Mouse (Mus musculus) liver, embryonic 14.5 days (tissue): ENCODE results near the gene Tmem170. TPM values are rescaled to one million over a fixed set of nuclear protein-coding genes. Genes with fewer than 3 reads are reported as not detected.

Experiments
- ATAC-seq: fragments of 200-750 bp; cut with Nextera tagmentation; 2 replicates; pipeline ENCODE4 v1.8.0; 2017; ENCODE audit warnings: moderate number of reproducible peaks, mild to moderate bottlenecking, moderate library complexity; ENCODE audit not compliant: insufficient read depth
- DNase-seq, 3 experiments: peaks; one replicate each; pipeline ENCODE4 v3.0.0-alpha.2; 2012 to 2013; ENCODE audit warnings: low read depth in 3 of 3, low spot score in 3 of 3
- H3K27ac ChIP-seq: fragments of 300-500 bp; sonication (generic); 2 replicates; pipeline ENCODE4 v1.5.1; 2014; ENCODE audit warnings: moderate library complexity, mild to moderate bottlenecking, control low read depth, inconsistent platforms
- H3K27me3 ChIP-seq: fragments of 300-500 bp; sonication (generic); 2 replicates; pipeline ENCODE4 v1.6.1; 2014; ENCODE audit warnings: mild to moderate bottlenecking, low read length, moderate library complexity; ENCODE audit not compliant: control insufficient read depth, insufficient read depth
- H3K36me3 ChIP-seq: fragments of 300-500 bp; sonication (generic); replicated peaks from 2 replicates; pipeline ENCODE4 v1.6.1; 2014; ENCODE audit warnings: low read depth; ENCODE audit not compliant: control insufficient read depth, insufficient read depth
- H3K4me1 ChIP-seq, 2 experiments: fragments of 200-500 bp in 1 of 2; fragments of 300-500 bp in 1 of 2; sonication (generic) in 1 of 2; replicated peaks; 2 replicates each; pipeline ENCODE4 v1.6.1; 2012 to 2014; ENCODE audit warnings: antibody characterized with exemption in 1 of 2, inconsistent platforms in 1 of 2, low read length in 1 of 2; ENCODE audit not compliant: control insufficient read depth in 2 of 2, insufficient read depth in 2 of 2
- H3K4me2 ChIP-seq: fragments of 300-500 bp; sonication (generic); 2 replicates; pipeline ENCODE4 v1.6.1; 2014; ENCODE audit warnings: low read depth, mild to moderate bottlenecking, control low read depth, moderate library complexity
- H3K4me3 ChIP-seq, 2 experiments: fragments of 200-500 bp in 1 of 2; fragments of 300-500 bp in 1 of 2; sonication (generic) in 1 of 2; 2 replicates each; pipeline ENCODE4 v1.5.1; 2012 to 2014; ENCODE audit warnings: low read depth in 2 of 2, low read length in 2 of 2, mild to moderate bottlenecking in 2 of 2, control low read depth in 1 of 2, inconsistent platforms in 1 of 2, moderate library complexity in 1 of 2; ENCODE audit not compliant: insufficient read depth in 1 of 2
- H3K9ac ChIP-seq: fragments of 300-500 bp; sonication (generic); replicated peaks from 2 replicates; pipeline ENCODE4 v1.6.1; 2014; ENCODE audit warnings: mild to moderate bottlenecking, control low read depth, moderate library complexity
- H3K9me3 ChIP-seq: fragments of 300-500 bp; sonication (generic); 2 replicates; pipeline ENCODE4 v1.6.1; 2016; ENCODE audit warnings: low read length, mixed read lengths; ENCODE audit not compliant: control insufficient read depth
- CTCF ChIP-seq: IDR thresholded peaks from 2 replicates; pipeline ENCODE4 v1.5.1; 2016; ENCODE audit warnings: antibody characterized with exemption, low read depth, control low read depth
- EP300 ChIP-seq: IDR thresholded peaks from 2 replicates; pipeline ENCODE4 v1.6.1; 2016; ENCODE audit warnings: antibody characterized with exemption, low read depth
- WGBS: fragments of 180-500 bp; shearing (Covaris S2); extraction: QIAGEN DNeasy Blood & Tissue Kit; methylation state at CpG from one replicate; pipeline ENCODE4 v1.1.7; 2014; ENCODE audit not compliant: insufficient replicate concordance; 5-methylcytosine and 5-hydroxymethylcytosine counted together
- polyA plus RNA-seq, 2 experiments: library from polyadenylated mRNA; depleted of rRNA in 1 of 2; stranded (reverse) in 1 of 2; unstranded in 1 of 2; fragments of >200 nt; fragmentation: Nextera tagmentation in 1 of 2; extraction: Ambion mirVana in 1 of 2; gene quantifications; 2 replicates each; pipeline versions ENCODE4 v1.2.1 to v1.2.3; 2012 to 2014

Tmem170 gene
- polyA plus RNA-seq, 2 experiments: 1.8 to 2.3 TPM

DNA sequence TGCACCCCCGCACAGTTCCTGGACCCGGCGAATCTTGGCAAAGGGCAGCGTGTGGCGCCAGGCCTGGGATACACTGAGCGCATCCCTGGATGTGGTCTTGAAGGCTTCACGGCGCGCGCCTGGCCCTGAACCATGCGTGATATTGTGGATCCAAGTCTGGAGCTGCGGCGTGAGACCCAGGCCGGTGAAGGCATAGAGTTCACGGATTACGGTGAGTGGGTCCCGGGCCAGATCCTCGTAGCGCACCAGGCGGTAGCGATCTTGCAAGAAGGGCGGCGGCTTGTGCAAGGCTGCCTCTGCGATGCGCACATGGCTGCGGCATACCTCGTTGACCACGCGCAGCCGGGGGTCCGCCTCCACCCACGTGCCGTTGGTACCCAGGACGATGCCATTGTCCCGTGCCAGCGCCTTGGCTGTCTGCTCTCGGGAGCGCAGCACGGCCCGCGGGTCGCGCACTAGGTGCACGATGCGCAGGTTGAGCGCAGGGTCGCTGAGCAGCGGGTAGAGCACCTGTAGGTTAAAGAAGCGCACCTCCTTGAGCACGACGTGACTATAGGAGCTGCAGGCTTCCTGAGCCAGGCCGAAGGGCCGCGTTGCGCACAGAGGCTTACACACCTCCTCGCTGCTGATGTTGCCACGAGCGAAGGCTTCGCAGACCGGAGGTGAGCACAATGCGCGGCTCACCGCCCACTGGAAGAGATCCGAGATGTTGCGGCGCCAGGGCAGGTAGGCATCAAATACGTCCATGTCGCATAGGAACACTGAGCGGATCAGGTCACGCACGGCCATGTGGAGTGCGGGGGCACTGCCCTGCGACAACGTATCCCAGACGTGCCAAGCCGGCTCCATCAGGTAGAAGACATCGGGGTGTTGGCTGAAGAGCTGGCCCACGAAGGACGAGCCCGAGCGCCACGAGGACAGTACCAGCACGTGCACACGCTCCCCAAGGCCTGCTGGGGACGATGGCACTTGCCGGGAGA is 13.7 kb upstream of the Tmem170 start:
- H3K4me3 ChIP-seq: no peak overlapping the region
- no peak overlapping the region for H3K9ac ChIP-seq
- H3K4me1 ChIP-seq: peaks cover 7 to 16% of the 10 kb centered on the region in 2 experiments; a peak in 3 of 4 replicates
- H3K27ac ChIP-seq: no peak overlapping the region
- 15% methylated on average over 86 of the region's 86 CpGs for WGBS
- H3K27me3 ChIP-seq: peaks cover 24% of the 10 kb centered on the region
- ATAC-seq (no peak), DNase-seq (no peak)
- H3K9me3 ChIP-seq: no peaks in the 10 kb centered on the region
- TF ChIP-seq CTCF (no peak), EP300 (no peak)
- H3K36me3 ChIP-seq: no peaks in the 10 kb centered on the region
- H3K4me2 ChIP-seq: no peak overlapping the region

- no peaks in the 10 kb centered on the region for H3K9me3 ChIP-seq
- DNase-seq: no peak
- TF ChIP-seq CTCF (no peak), EP300 (no peak)
- no peak overlapping the region for H3K4me3 ChIP-seq
- WGBS: 38% methylated on average over 7 of the region's 7 CpGs
- H3K9ac ChIP-seq: no peak overlapping the region
- H3K4me1 ChIP-seq: peaks cover 7 to 16% of the 10 kb centered on the region in 2 experiments; a peak in 3 of 4 replicates
- H3K27ac ChIP-seq: no peak overlapping the region
- ATAC-seq: 0 out of 2 replicates have a peak, but pooled peaks have one; percentile 4
- no peak overlapping the region; the same call in 1 of the 2 replicates for H3K4me2 ChIP-seq
- H3K27me3 ChIP-seq: peaks cover 24% of the 10 kb centered on the region
- H3K36me3 ChIP-seq: no peaks in the 10 kb centered on the region
These were observed 11.6 kb upstream of the Tmem170 start for GRCm38 (mm10) chr8:111888091-111888650.

DNA sequence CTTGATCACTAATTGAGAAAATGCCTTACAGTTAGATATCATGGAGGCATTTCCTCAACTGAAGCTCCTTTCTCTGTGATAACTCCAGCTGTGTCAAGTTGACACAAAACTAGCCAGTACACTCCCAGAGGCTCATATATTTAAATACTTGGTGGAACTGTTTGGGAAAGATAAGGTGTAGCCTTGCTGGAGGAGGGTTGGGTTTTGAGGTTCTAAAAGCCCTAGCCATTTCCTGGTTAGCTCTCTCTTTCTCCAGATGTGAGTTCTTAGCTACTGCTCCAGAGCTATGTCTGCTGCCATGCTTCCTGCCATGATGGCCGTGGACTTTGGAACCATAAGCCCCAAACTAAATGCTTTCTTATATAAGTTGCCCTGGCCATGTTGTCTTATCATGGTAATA is 10.9 kb upstream of the Tmem170 start:
- TF ChIP-seq CTCF (no peak), EP300 (peak; percentile 40)
- Histone ChIP-seq H3K36me3 (no peaks in the 10 kb centered on the region), H3K27ac (no peak overlapping the region; the same call in 1 of the 2 replicates), H3K4me1 (peaks cover 7 to 16% of the 10 kb centered on the region in 2 experiments; a peak in 3 of 4 replicates), H3K9me3 (no peaks in the 10 kb centered on the region), H3K4me3 (no peak overlapping the region), H3K4me2 (no peak overlapping the region), H3K27me3 (peaks cover 24% of the 10 kb centered on the region), H3K9ac (no peak overlapping the region)
- DNase-seq (peak in 2 of 3 experiments; percentile 14 to 17), ATAC-seq (peak; percentile 81)
- 34% methylated on average over 1 of the region's 1 CpGs for WGBS

GRCm38 (mm10) chr8:111883615-111884014 is 7.1 kb upstream of the Tmem170 start:
- no peak for TF ChIP-seq EP300
- no peak for TF ChIP-seq CTCF
- Histone ChIP-seq H3K27me3 (no peaks in the 10 kb centered on the region; the same call in 1 of the 2 replicates), H3K36me3 (no peaks in the 10 kb centered on the region), H3K4me1 (peaks cover 7 to 16% of the 10 kb centered on the region in 2 experiments; a peak in 3 of 4 replicates), H3K9me3 (no peaks in the 10 kb centered on the region), H3K27ac (no peak overlapping the region), H3K9ac (no peak overlapping the region), H3K4me3 (no peak overlapping the region), H3K4me2 (no peak overlapping the region)
- DNase-seq: no peak
- ATAC-seq: no peak
- 72% methylated on average over 4 of the region's 4 CpGs for WGBS

- Histone ChIP-seq H3K4me3 (no peak overlapping the region), H3K9me3 (no peaks in the 10 kb centered on the region), H3K36me3 (no peaks in the 10 kb centered on the region), H3K4me1 (peaks cover 0 to 3% of the 10 kb centered on the region in 2 experiments; a peak in 1 of 4 replicates), H3K4me2 (no peak overlapping the region), H3K27me3 (no peaks in the 10 kb centered on the region), H3K27ac (no peak overlapping the region), H3K9ac (no peak overlapping the region)
- 5% methylated on average over 2 of the region's 2 CpGs for WGBS
- TF ChIP-seq CTCF (peak; percentile 91), EP300 (no peak)
- ATAC-seq (no peak), DNase-seq (peak; percentile 19 to 23 (median 22))
These were observed 5.0 kb upstream of the Tmem170 start for GRCm38 (mm10) chr8:111881591-111881990.
